Mouse (Mus musculus) erythroblast, embryonic 14.5 days (primary cell): ENCODE data around the gene Srrm1.

Experiments
- GATA1 ChIP-seq: IDR thresholded peaks from 2 replicates; pipeline ENCODE4 v1.6.1; 2012; ENCODE audit warnings: low read length, inconsistent platforms, mixed read lengths
- TAL1 ChIP-seq: IDR thresholded peaks from 3 replicates; pipeline ENCODE4 v1.6.1; 2012; ENCODE audit warnings: low read length, inconsistent platforms, mixed read lengths

GRCm38 (mm10) chr4:135396303-135396702 lies 43.2 kb upstream of the Srrm1 start:
- TF ChIP-seq GATA1 (no peak), TAL1 (no peak)
